Mouse (Mus musculus): ENCODE measurements around the gene Tstd1. TPM values are rescaled to one million over a fixed set of nuclear protein-coding genes. Genes with fewer than 3 reads are reported as not detected.

The Tstd1 gene
- total RNA-seq, 2 experiments from 2014 or later: 1.3 to 3.6 TPM

DNA sequence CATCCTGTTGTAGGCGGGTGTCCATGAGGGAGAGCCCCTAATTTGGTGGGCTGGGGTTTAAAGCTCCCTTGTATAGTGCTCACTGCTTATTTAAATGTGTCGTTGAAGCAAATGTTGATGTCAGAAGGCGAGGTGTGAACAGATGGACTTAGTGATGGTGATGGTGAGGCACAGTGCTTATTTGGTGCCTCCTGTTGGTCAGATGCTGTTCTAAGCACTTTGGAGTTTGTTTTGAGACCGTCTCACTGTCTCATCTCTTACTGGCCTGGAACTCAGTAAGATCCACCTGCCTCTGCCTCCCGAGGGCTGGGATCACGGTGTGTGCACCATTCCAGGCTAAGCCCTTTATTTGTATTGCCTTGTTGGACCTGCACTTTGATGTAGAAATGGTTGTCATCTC lies 36.3 kb downstream of the Tstd1 start:
- DNase-seq: no peak

DNA sequence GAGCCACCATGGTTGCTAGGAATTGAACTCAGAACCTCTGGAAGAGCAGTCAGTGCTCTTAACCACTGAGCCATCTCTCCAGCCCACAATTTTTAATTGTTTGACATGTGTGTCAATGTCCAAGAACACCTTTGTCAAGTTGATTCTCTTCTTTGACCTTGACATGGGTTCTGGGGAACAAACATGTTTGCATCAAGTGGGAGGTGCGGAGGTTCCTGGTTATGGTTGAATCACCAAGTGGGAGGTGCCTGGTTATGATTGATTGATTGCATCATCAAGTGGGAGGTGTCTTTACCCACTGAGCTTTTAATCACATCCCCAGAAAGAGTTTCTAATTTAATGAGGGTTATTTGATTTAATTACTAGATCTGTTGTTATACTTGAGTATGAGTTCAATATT lies 38.9 kb downstream of the Tstd1 start:
- DNase-seq: no peak

DNA sequence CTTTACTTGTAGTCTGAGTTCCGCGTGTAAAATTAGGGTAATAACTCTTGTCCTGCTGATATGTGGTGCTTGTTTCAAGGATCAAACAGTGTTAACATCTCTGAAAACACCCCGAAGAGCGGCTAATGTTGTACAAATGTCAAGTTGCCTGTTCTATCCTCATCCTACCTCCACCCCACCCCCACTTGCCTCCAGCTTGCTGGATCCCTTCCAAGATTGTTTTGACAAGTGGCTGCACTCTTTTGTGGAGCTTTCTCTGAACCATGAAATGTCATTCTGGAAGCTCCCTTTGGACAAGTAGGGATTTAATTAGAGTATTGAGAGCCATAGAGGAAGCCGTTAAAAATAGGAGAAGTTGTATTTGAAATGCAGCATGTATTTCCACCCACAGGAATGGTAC lies 41.1 kb downstream of the Tstd1 start:
- DNase-seq: no peak

DNA sequence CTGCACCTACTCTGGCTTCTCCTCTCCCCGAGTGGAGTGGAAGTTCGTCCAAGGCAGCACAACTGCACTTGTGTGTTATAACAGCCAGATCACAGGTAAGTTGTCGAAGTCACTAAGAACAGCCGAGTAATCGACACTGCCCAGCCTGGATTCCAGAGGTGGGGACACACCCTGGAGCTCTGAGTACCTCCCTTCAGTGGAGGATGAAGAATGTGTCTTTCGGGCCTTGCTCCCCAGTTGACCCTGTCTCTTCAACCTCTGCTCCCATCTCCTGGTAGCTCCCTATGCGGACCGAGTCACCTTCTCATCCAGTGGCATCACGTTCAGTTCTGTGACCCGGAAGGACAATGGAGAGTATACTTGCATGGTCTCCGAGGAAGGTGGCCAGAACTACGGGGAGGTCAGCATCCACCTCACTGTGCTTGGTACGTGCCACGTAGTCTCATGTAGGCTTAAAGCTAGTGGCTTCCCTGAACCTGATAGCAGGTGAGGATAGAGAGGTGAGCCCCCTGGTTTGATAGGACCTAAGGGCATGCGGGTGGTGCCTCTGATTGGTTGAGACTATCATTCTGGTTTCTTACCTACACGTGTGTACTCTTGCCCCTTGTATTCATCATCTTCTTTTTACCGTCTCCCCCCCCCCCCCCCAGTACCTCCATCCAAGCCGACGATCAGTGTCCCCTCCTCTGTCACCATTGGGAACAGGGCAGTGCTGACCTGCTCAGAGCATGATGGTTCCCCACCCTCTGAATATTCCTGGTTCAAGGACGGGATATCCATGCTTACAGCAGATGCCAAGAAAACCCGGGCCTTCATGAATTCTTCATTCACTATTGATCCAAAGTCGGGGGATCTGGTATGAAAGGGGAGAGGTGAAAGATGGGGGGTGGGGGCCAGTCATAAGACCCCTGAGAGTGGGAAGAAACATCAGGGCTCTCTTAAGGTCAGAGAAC lies 42.2 kb downstream of the Tstd1 start:
- no peak for DNase-seq

DNA sequence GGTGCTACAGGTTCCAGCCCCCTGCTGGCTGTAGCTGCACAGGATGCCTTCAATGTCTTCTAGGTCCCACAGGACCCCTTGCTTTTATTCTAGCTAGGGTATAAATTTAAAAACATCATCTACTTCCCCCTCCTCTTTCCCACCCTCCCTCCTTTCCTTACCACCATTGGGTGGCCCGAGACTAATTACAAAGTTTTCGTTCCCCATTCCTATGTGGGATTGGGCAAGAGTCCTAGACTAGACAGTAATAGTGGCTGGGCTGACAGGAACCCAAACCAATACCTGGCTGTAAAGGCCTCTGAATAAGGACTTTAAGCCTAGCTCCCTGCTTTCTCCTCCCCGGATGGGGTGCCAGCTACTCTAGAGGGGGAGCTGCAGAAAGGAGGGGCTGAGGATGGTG lies 44.5 kb downstream of the Tstd1 start:
- no peak for DNase-seq

DNA sequence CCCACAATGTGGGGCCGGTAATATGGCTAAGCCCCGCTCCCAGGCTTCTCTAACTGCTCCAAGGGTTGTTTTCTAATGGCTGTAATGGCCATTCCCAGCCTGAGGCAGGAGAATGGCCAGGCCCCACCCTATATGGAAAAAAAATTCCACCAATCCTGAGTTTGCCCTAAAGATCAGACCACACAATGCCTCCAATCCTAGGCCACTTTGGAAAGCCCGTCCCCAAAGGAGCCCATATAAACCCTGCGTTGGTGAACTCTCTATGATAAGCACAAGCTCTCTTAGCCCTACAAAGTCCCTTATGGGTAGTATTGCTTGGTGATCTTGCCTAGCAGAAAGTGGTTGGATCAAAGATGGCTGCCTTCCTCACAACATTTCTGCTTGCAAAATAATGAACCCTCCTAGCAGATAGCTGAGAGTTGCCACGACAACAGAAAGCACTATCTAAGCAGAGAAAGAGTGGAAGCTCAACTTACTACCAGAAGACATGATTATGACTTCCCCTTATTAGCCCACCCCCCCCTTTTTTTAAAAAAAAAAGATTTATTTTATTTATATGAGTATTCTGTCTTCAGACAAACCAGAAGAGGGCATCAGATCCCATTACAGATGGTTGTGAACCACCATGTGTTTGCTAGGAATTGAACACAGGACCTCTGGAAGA lies 47.2 kb downstream of the Tstd1 start:
- no peak for DNase-seq

DNA sequence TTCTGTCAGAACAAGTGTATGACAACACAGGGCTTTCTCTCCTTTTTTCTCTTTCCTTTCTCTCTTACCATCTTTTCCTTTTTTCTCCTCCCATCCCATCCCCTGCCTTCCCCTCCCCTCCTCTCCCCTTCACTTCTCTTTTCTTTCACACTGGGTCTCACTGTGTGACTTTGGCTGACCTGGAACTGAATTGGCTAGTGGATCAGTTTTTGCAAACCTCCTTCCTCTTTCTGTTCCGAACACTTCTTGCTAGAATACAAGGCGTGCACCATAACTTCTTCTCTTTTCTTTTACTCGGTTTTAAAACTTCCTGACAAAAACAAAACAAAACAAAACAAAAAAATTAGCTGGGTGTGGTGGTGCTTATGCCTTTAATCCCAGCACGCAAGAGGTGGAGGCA lies 47.9 kb downstream of the Tstd1 start:
- no peak for DNase-seq

DNA sequence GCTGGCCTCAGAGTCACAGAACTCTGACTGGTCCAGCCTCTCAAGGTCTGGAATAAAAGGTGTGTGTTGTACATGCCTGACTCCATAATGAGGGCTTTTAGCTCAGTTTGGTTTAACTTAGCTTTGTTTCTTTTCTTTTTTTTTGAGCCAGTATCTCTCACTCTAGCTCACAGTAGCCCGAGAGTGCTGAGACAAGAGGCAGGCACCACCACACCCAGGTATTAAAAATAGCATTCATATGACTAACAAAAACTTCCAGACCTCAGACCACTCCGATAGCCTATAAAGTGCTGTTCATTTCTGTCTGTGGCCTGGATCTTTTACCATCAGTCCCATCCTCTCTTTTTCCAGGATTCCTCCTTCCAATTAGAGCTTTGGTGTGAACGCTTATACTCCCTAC lies 51.0 kb downstream of the Tstd1 start:
- DNase-seq: no peak

Other genes with a start within 250 kb of the Tstd1 start
- 10 to 100 TPM; 42.0 to 53.6 TPM for gene Pcp4l1, start 222.6 kb upstream of the Tstd1 start, total RNA-seq (2021)
- gene Nr1i3, start 204.9 kb upstream of the Tstd1 start, total RNA-seq (2021): under 1 TPM in 1 of 2 experiments, not detected in 1; 0.13 TPM
- gene Tomm40l, start 196.4 kb upstream of the Tstd1 start, total RNA-seq (2021): 10 to 100 TPM; 51.4 to 65.3 TPM
- 1 to 10 TPM; 2.2 to 6.4 TPM for gene Apoa2, start 193.8 kb upstream of the Tstd1 start, total RNA-seq (2021)
- 10 to 100 TPM; 15.2 to 20.4 TPM for gene Fcer1g, start 184.5 kb upstream of the Tstd1 start, total RNA-seq (2021)
- 1 to 10 TPM in 1 of 2 experiments, under 1 TPM in 1; 0.79 to 4.2 TPM for gene Adamts4, start 168.5 kb upstream of the Tstd1 start, total RNA-seq (2021)
- 100 to 1,000 TPM; 657 to 866 TPM for gene Ndufs2, start 167.5 kb upstream of the Tstd1 start, total RNA-seq (2021)
- gene B4galt3, start 148.5 kb upstream of the Tstd1 start, total RNA-seq (2021): 10 to 100 TPM; 27.1 to 36.6 TPM
- 10 to 100 TPM; 31.1 to 40.8 TPM for gene Ppox, start 137.7 kb upstream of the Tstd1 start, total RNA-seq (2021)
- 10 to 100 TPM; 37.1 to 44.3 TPM for gene Usp21, start 130.9 kb upstream of the Tstd1 start, total RNA-seq (2021)
- 100 to 1,000 TPM; 162 to 182 TPM for gene Ufc1, start 123.8 kb upstream of the Tstd1 start, total RNA-seq (2021)
- gene Dedd, start 89.7 kb upstream of the Tstd1 start, total RNA-seq (2021): 10 to 100 TPM; 29.1 to 36.9 TPM
- 10 to 100 TPM; 79.5 to 79.9 TPM for gene Nit1, start 73.2 kb upstream of the Tstd1 start, total RNA-seq (2021)
- 100 to 1,000 TPM; 133 to 155 TPM for gene Pfdn2, start 73.2 kb upstream of the Tstd1 start, total RNA-seq (2021)
- gene Klhdc9, start 58.1 kb upstream of the Tstd1 start, total RNA-seq (2021): 1 to 10 TPM in 1 of 2 experiments, under 1 TPM in 1; 0.96 to 4.4 TPM
- under 1 TPM; 0.23 TPM for gene Nectin4, start 48.8 kb upstream of the Tstd1 start, total RNA-seq (2021)
- 1 to 10 TPM; 2.6 to 3.6 TPM for gene Arhgap30, start 29.9 kb upstream of the Tstd1 start, total RNA-seq (2021)
- gene Usf1, start 7.6 kb upstream of the Tstd1 start, total RNA-seq (2021): 10 to 100 TPM; 54.1 to 72.9 TPM
- 10 to 100 TPM; 39.7 to 51.0 TPM for gene F11r, start 18.7 kb downstream of the Tstd1 start, total RNA-seq (2021)
- 1 to 10 TPM; 6.1 to 7.2 TPM for gene Alyref2, start 84.6 kb downstream of the Tstd1 start, total RNA-seq (2021)
- not detected for gene Itln1, start 116.4 kb downstream of the Tstd1 start, total RNA-seq (2021)
- under 1 TPM; 0.40 to 0.63 TPM for gene Cd244a, start 140.3 kb downstream of the Tstd1 start, total RNA-seq (2021)
- 1 to 10 TPM in 1 of 2 experiments, under 1 TPM in 1; 0.49 to 1.4 TPM for gene Ly9, start 188.5 kb downstream of the Tstd1 start, total RNA-seq (2021)
- 1 to 10 TPM in 1 of 2 experiments, under 1 TPM in 1; 0.43 to 1.1 TPM for gene Slamf7, start 234.2 kb downstream of the Tstd1 start, total RNA-seq (2021)